Mouse (Mus musculus): ENCODE measurements around the gene Cd33. TPM values are rescaled to one million over a fixed set of nuclear protein-coding genes. Genes with fewer than 3 reads are reported as not detected.

The Cd33 gene
- polyA plus RNA-seq, 1 experiment from 2014 or later = 1.5 TPM

GRCm38 (mm10) chr7:43482090-43482716 lies 62.0 kb downstream of the Cd33 start:
- no peak for ATAC-seq
- H3K9me3 ChIP-seq (ENCODE audit: control insufficient read depth) = no peaks in the 10 kb centered on the region
- H3K9ac ChIP-seq (ENCODE audit: low read depth, low read length) = no peak overlapping the region
- no peak for TF ChIP-seq CTCF (IDR thresholded peaks at IDR 0.05; ENCODE audit: low read depth)
- no peaks in the 10 kb centered on the region for H3K36me3 ChIP-seq (ENCODE audit: control insufficient read depth, insufficient read depth)
- no peaks in the 10 kb centered on the region for H3K4me1 ChIP-seq (replicated peaks; ENCODE audit: control insufficient read depth, insufficient read depth, low read length)
- WGBS = 63% methylated on average over 8 of the region's 8 CpGs
- H3K4me3 ChIP-seq (ENCODE audit: low read depth, low read length) = no peak overlapping the region
- no peak overlapping the region for H3K27ac ChIP-seq (ENCODE audit: low read depth, low read length)
- no peak overlapping the region for H3K4me2 ChIP-seq (replicated peaks; ENCODE audit: low read depth)
- H3K27me3 ChIP-seq (replicated peaks; ENCODE audit: control insufficient read depth, insufficient read depth, low read length) = peaks cover 6% of the 10 kb centered on the region

DNA sequence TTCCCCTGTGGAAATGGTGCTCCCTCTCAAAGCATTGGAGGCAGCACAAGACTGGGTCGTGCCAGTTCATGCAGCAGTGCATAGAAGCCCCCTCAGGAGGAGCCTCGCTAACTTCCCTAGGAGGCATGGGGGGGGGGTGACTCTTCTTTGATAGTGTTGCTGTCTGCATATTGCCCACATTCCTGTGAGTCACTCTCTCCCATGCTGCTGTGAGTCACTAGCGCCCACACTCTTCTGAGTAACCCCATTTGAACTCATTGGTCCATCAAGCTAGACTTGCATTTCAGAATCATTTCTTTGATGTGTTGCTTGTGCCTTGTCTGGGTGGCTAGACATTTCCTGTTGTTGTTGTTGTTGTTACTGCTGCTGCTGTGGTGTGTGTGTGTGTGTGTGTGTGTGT lies 63.0 kb downstream of the Cd33 start:
- no peaks in the 10 kb centered on the region for H3K4me1 ChIP-seq (replicated peaks; ENCODE audit: control insufficient read depth, insufficient read depth, low read length)
- no peaks in the 10 kb centered on the region for H3K9me3 ChIP-seq (ENCODE audit: control insufficient read depth)
- H3K4me3 ChIP-seq (ENCODE audit: low read depth, low read length) = no peak overlapping the region
- WGBS = 76% methylated on average over 3 of the region's 3 CpGs
- no peak overlapping the region for H3K4me2 ChIP-seq (replicated peaks; ENCODE audit: low read depth)
- H3K9ac ChIP-seq (ENCODE audit: low read depth, low read length) = no peak overlapping the region
- H3K27me3 ChIP-seq (replicated peaks; ENCODE audit: control insufficient read depth, insufficient read depth, low read length) = peaks cover 16% of the 10 kb centered on the region
- H3K36me3 ChIP-seq (ENCODE audit: control insufficient read depth, insufficient read depth) = no peaks in the 10 kb centered on the region
- no peak for ATAC-seq
- no peak for TF ChIP-seq CTCF (IDR thresholded peaks at IDR 0.05; ENCODE audit: low read depth)
- H3K27ac ChIP-seq (ENCODE audit: low read depth, low read length) = no peak overlapping the region

DNA sequence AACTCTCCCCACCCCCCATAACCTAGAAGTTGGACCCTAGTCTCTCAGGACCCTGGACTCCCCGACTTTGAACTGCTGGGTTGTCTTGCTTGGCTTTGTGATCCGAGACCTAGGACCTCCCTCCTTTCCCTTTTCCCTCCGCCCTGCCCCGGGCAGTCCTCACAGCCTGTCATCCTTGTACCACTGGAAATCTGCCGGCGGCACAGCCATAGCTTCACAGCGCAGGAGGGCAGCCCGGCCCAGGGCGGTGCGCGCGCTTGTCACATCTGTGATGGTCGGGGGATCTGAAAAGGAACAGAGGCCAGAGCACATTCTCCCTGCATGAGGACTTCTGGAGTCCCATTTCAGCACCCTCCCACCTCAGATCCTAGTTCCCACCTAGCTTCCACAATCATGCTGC lies 67.9 kb downstream of the Cd33 start:
- TF ChIP-seq CTCF (IDR thresholded peaks at IDR 0.05; ENCODE audit: low read depth) = no peak
- H3K4me3 ChIP-seq (ENCODE audit: low read depth, low read length) = no peak overlapping the region
- H3K9me3 ChIP-seq (ENCODE audit: control insufficient read depth) = no peaks in the 10 kb centered on the region
- H3K27me3 ChIP-seq (replicated peaks; ENCODE audit: control insufficient read depth, insufficient read depth, low read length) = peaks cover 23% of the 10 kb centered on the region
- H3K36me3 ChIP-seq (ENCODE audit: control insufficient read depth, insufficient read depth) = no peaks in the 10 kb centered on the region
- no peak overlapping the region for H3K4me2 ChIP-seq (replicated peaks; ENCODE audit: low read depth)
- 14% methylated on average over 13 of the region's 13 CpGs for WGBS
- no peaks in the 10 kb centered on the region for H3K4me1 ChIP-seq (replicated peaks; ENCODE audit: control insufficient read depth, insufficient read depth, low read length)
- ATAC-seq = no peak
- H3K27ac ChIP-seq (ENCODE audit: low read depth, low read length) = no peak overlapping the region
- H3K9ac ChIP-seq (ENCODE audit: low read depth, low read length) = no peak overlapping the region

DNA sequence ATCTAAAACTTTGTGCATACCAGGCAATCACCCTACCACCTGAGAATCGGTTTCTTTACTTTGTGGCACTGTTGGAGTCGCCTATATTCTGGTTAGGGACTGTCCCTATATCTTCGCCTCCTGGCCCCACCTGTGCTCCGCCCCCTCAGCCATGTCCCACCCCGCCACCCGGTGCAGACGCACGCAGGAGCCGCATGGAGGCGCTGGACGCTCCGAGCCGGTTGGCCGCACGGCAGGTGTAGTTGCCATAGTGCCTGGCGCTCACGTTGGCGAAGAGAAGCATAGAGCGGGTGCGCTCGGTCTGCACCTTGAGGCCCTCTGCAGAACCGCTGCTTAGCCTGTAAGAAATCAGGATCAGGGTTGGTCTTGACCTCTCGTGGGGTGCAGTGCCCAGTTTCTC lies 68.5 kb downstream of the Cd33 start:
- Histone ChIP-seq H3K27me3 (replicated peaks; ENCODE audit: control insufficient read depth, insufficient read depth, low read length) (peaks cover 23% of the 10 kb centered on the region), H3K36me3 (ENCODE audit: control insufficient read depth, insufficient read depth) (no peaks in the 10 kb centered on the region; the same call in 1 of the 2 replicates), H3K27ac (ENCODE audit: low read depth, low read length) (no peak overlapping the region), H3K4me1 (replicated peaks; ENCODE audit: control insufficient read depth, insufficient read depth, low read length) (no peaks in the 10 kb centered on the region), H3K4me2 (replicated peaks; ENCODE audit: low read depth) (no peak overlapping the region), H3K4me3 (ENCODE audit: low read depth, low read length) (no peak overlapping the region), H3K9ac (ENCODE audit: low read depth, low read length) (no peak overlapping the region), H3K9me3 (ENCODE audit: control insufficient read depth) (no peaks in the 10 kb centered on the region)
- 12% methylated on average over 23 of the region's 23 CpGs for WGBS
- peak; percentile 48; the same call in 1 of the 2 replicates for ATAC-seq
- peak; percentile 42; the same call in 1 of the 2 replicates for TF ChIP-seq CTCF (IDR thresholded peaks at IDR 0.05; ENCODE audit: low read depth)

Other genes starting within 250 kb of the Cd33 start
- 5.3 and 5.5 TPM in 2 replicates for gene Zfp715, start 231.1 kb downstream of the Cd33 start, polyA plus RNA-seq (2015; fragmentation: Nextera tagmentation; extraction: Ambion mirVana)
- gene Siglecf, start 193.1 kb downstream of the Cd33 start, polyA plus RNA-seq (2015; fragmentation: Nextera tagmentation; extraction: Ambion mirVana) = 0.25 and 0.33 TPM in 2 replicates
- gene Siglecg, start 136.2 kb downstream of the Cd33 start, polyA plus RNA-seq (2015; fragmentation: Nextera tagmentation; extraction: Ambion mirVana) = 0.07 and 0.08 TPM in 2 replicates
- gene Lim2, start 116.8 kb downstream of the Cd33 start, polyA plus RNA-seq (2015; fragmentation: Nextera tagmentation; extraction: Ambion mirVana) = 0.52 and 0.92 TPM in 2 replicates
- 1.6 and 2.7 TPM in 2 replicates for gene Nkg7, start 107.4 kb downstream of the Cd33 start, polyA plus RNA-seq (2015; fragmentation: Nextera tagmentation; extraction: Ambion mirVana)
- not detected in 2 replicates for gene Cldnd2, start 103.6 kb downstream of the Cd33 start, polyA plus RNA-seq (2015; fragmentation: Nextera tagmentation; extraction: Ambion mirVana)
- 813 and 825 TPM in 2 replicates for gene Etfb, start 100.3 kb downstream of the Cd33 start, polyA plus RNA-seq (2015; fragmentation: Nextera tagmentation; extraction: Ambion mirVana)
- 0.23 and 0.24 TPM in 2 replicates for gene Gm45233, start 100.3 kb downstream of the Cd33 start, polyA plus RNA-seq (2015; fragmentation: Nextera tagmentation; extraction: Ambion mirVana)
- 4.5 and 5.3 TPM in 2 replicates for gene Vsig10l, start 81.3 kb downstream of the Cd33 start, polyA plus RNA-seq (2015; fragmentation: Nextera tagmentation; extraction: Ambion mirVana)
- 0.20 TPM in 2 replicates for gene Iglon5, start 54.4 kb downstream of the Cd33 start, polyA plus RNA-seq (2015; fragmentation: Nextera tagmentation; extraction: Ambion mirVana)
- gene 4931406B18Rik, start 38.5 kb downstream of the Cd33 start, polyA plus RNA-seq (2015; fragmentation: Nextera tagmentation; extraction: Ambion mirVana) = not detected in 2 replicates
- 0.68 and 0.75 TPM in 2 replicates for gene Zfp658, start 17.8 kb upstream of the Cd33 start, polyA plus RNA-seq (2015; fragmentation: Nextera tagmentation; extraction: Ambion mirVana)
- 3.5 and 3.6 TPM in 2 replicates for gene Zfp719, start 35.2 kb upstream of the Cd33 start, polyA plus RNA-seq (2015; fragmentation: Nextera tagmentation; extraction: Ambion mirVana)
- not detected in 2 replicates for gene Zfp819, start 62.7 kb upstream of the Cd33 start, polyA plus RNA-seq (2015; fragmentation: Nextera tagmentation; extraction: Ambion mirVana)
- 59.7 and 68.3 TPM in 2 replicates for gene Ceacam18, start 90.3 kb upstream of the Cd33 start, polyA plus RNA-seq (2015; fragmentation: Nextera tagmentation; extraction: Ambion mirVana)
- gene Siglece, start 115.7 kb upstream of the Cd33 start, polyA plus RNA-seq (2015; fragmentation: Nextera tagmentation; extraction: Ambion mirVana) = 0.50 and 0.64 TPM in 2 replicates
- gene Ctu1, start 127.6 kb upstream of the Cd33 start, polyA plus RNA-seq (2015; fragmentation: Nextera tagmentation; extraction: Ambion mirVana) = 5.2 and 5.8 TPM in 2 replicates
- 0.09 and 0.12 TPM in 2 replicates for gene Klk14, start 146.0 kb upstream of the Cd33 start, polyA plus RNA-seq (2015; fragmentation: Nextera tagmentation; extraction: Ambion mirVana)
- 0.12 TPM in 1 of 2 replicates, not detected in the other for gene Klk13, start 168.1 kb upstream of the Cd33 start, polyA plus RNA-seq (2015; fragmentation: Nextera tagmentation; extraction: Ambion mirVana)
- gene Klk12, start 224.5 kb upstream of the Cd33 start, polyA plus RNA-seq (2015; fragmentation: Nextera tagmentation; extraction: Ambion mirVana) = not detected in 2 replicates
- gene Klk11, start 230.2 kb upstream of the Cd33 start, polyA plus RNA-seq (2015; fragmentation: Nextera tagmentation; extraction: Ambion mirVana) = 0.21 TPM in 1 of 2 replicates, not detected in the other
- gene Klk10, start 236.6 kb upstream of the Cd33 start, polyA plus RNA-seq (2015; fragmentation: Nextera tagmentation; extraction: Ambion mirVana) = 0.33 TPM in 1 of 2 replicates, not detected in the other
- gene Klk9, start 247.5 kb upstream of the Cd33 start, polyA plus RNA-seq (2015; fragmentation: Nextera tagmentation; extraction: Ambion mirVana) = not detected in 2 replicates

Measured in intestine, postnatal 0 days (tissue).